Mouse (Mus musculus): ENCODE results near the gene Glcci1. TPM values are rescaled to one million over a fixed set of nuclear protein-coding genes. Genes with fewer than 3 reads are reported as not detected.

The Glcci1 gene
- total and polyA plus RNA-seq, 3 experiments = 1.9 to 3.5 (median 2.4) TPM

GRCm38 (mm10) chr6:8560682-8561081, 51.3 kb downstream of the Glcci1 start:
- Histone ChIP-seq H3K9me3 (replicated peaks; ENCODE audit: low read length) (no peaks in the 10 kb centered on the region), H3K4me1 (ENCODE audit: control insufficient read depth in 1 of 2, insufficient read depth in 2 of 2) (no peaks in the 10 kb centered on the region), H3K27me3 (replicated peaks) (no peaks in the 10 kb centered on the region), H3K4me2 (ENCODE audit: insufficient read depth, low read depth, poor library complexity, severe bottlenecking) (no peak overlapping the region), H3K36me3 (replicated peaks in 1 of 2; ENCODE audit: control insufficient read depth in 1 of 2, insufficient read depth in 1 of 2, low read length in 1 of 2) (peaks cover 2 to 7% of the 10 kb centered on the region in 2 experiments), H3K27ac (ENCODE audit: insufficient read depth, low read depth) (no peak overlapping the region), H3K4me3 (replicated peaks in 1 of 3; ENCODE audit: low read depth in 2 of 3, low read length in 2 of 3, poor library complexity in 1 of 3) (no peak overlapping the region), H3K79me2 (replicated peaks; ENCODE audit: control insufficient read depth, extremely low read depth, insufficient read depth, poor library complexity, severe bottlenecking) (no peaks in the 10 kb centered on the region), H3K9ac (ENCODE audit: insufficient read depth, low read depth) (no peak overlapping the region)
- dilution Hi-C loops (cut with MboI; ENCODE audit: extremely low pct_ligation_motif_present, extremely low pct_unique_long_range_greater_than_20kb, low sequenced_read_pairs) (no loop called here), in situ Hi-C loops (cut with MboI; ENCODE audit: low pct_ligation_motif_present, low pct_unique_long_range_greater_than_20kb, low sequenced_read_pairs) (no loop called here)
- TF ChIP-seq MXI1 (IDR thresholded peaks at IDR 0.05; ENCODE audit: low read depth, low read length) = no peak
- no peak for TF ChIP-seq KAT2A (IDR thresholded peaks at IDR 0.05; ENCODE audit: insufficient replicate concordance, low read length)
- no peak for TF ChIP-seq EP300 (IDR thresholded peaks at IDR 0.05; ENCODE audit: low read length)
- no peak for TF ChIP-seq BHLHE40 (IDR thresholded peaks at IDR 0.05; ENCODE audit: low read depth, low read length)
- no peak for TF ChIP-seq PAX5 (IDR thresholded peaks at IDR 0.05; ENCODE audit: low read length)
- TF ChIP-seq CHD1 (IDR thresholded peaks at IDR 0.05; ENCODE audit: low read depth, low read length) = no peak
- no peak for TF ChIP-seq MEF2A (IDR thresholded peaks at IDR 0.05; ENCODE audit: borderline replicate concordance, low read depth, low read length)
- TF ChIP-seq MYC (IDR thresholded peaks at IDR 0.05; ENCODE audit: low read depth, low read length) = no peak
- no peak for TF ChIP-seq CHD2 (IDR thresholded peaks at IDR 0.05; ENCODE audit: low read length)
- no peak for TF ChIP-seq TCF12 (IDR thresholded peaks at IDR 0.05; ENCODE audit: low read depth, low read length)
- no peak for TF ChIP-seq ZC3H11A (IDR thresholded peaks at IDR 0.05; ENCODE audit: low read depth, low read length)
- no peak for TF ChIP-seq ZNF384 (IDR thresholded peaks at IDR 0.05; ENCODE audit: low read depth, low read length)
- TF ChIP-seq USF2 (conservative IDR thresholded peaks at IDR 0.05; ENCODE audit: low read depth, low read length) = no peak
- no peak for TF ChIP-seq E2F4 (IDR thresholded peaks at IDR 0.05; ENCODE audit: insufficient replicate concordance, low read depth, low read length)
- TF ChIP-seq USF1 (IDR thresholded peaks at IDR 0.05; ENCODE audit: low read depth, low read length) = no peak
- DNase-seq (ENCODE audit: extremely low read depth) = no peak

- Histone ChIP-seq H3K9ac (ENCODE audit: insufficient read depth, low read depth) (no peak overlapping the region), H3K4me3 (replicated peaks in 1 of 3; ENCODE audit: low read depth in 2 of 3, low read length in 2 of 3, poor library complexity in 1 of 3) (no peak overlapping the region), H3K36me3 (replicated peaks in 1 of 2; ENCODE audit: control insufficient read depth in 1 of 2, insufficient read depth in 1 of 2, low read length in 1 of 2) (peaks cover 3 to 13% of the 10 kb centered on the region in 2 experiments), H3K9me3 (replicated peaks; ENCODE audit: low read length) (no peaks in the 10 kb centered on the region), H3K4me2 (ENCODE audit: insufficient read depth, low read depth, poor library complexity, severe bottlenecking) (no peak overlapping the region), H3K4me1 (ENCODE audit: control insufficient read depth in 1 of 2, insufficient read depth in 2 of 2) (no peaks in the 10 kb centered on the region), H3K79me2 (replicated peaks; ENCODE audit: control insufficient read depth, extremely low read depth, insufficient read depth, poor library complexity, severe bottlenecking) (no peaks in the 10 kb centered on the region), H3K27ac (ENCODE audit: insufficient read depth, low read depth) (no peak overlapping the region), H3K27me3 (replicated peaks) (no peaks in the 10 kb centered on the region)
- TF ChIP-seq ETS1 (conservative IDR thresholded peaks at IDR 0.05; ENCODE audit: low read depth, low read length) (no peak), RCOR1 (conservative IDR thresholded peaks at IDR 0.05; ENCODE audit: low read depth, low read length) (no peak), PAX5 (IDR thresholded peaks at IDR 0.05; ENCODE audit: low read length) (no peak), POLR2AphosphoS2 (IDR thresholded peaks at IDR 0.05; ENCODE audit: low read depth, low read length) (no peak), TCF12 (IDR thresholded peaks at IDR 0.05; ENCODE audit: low read depth, low read length) (no peak), SMC3 (IDR thresholded peaks at IDR 0.05; ENCODE audit: low read depth, low read length) (no peak), EP300 (IDR thresholded peaks at IDR 0.05; ENCODE audit: low read length) (no peak)
- DNase-seq (ENCODE audit: extremely low read depth) = no peak
- in situ Hi-C loops (cut with MboI; ENCODE audit: low pct_ligation_motif_present, low pct_unique_long_range_greater_than_20kb, low sequenced_read_pairs) = no loop called here
- dilution Hi-C loops (cut with MboI; ENCODE audit: extremely low pct_ligation_motif_present, extremely low pct_unique_long_range_greater_than_20kb, low sequenced_read_pairs) = no loop called here
Observed at GRCm38 (mm10) chr6:8582377-8582776, 73.0 kb downstream of the Glcci1 start.
